Mouse (Mus musculus) heart, embryonic 16.5 days (tissue): ENCODE results near the gene Cyp8b1. TPM values are rescaled to one million over a fixed set of nuclear protein-coding genes. Genes with fewer than 3 reads are reported as not detected.

Experiments
- ATAC-seq: fragments of 200-750 bp; cut with Nextera tagmentation; replicated peaks from 2 replicates; pipeline ENCODE4 v1.8.0; 2017; ENCODE audit warnings: moderate number of reproducible peaks; ENCODE audit not compliant: insufficient read depth, low FRiP score; ENCODE audit errors: extremely low read depth
- H3K27ac ChIP-seq: fragments of 300-500 bp; sonication (generic); 2 replicates; pipeline ENCODE4 v1.5.1; 2014; ENCODE audit warnings: mild to moderate bottlenecking, low read length, control low read depth, moderate library complexity
- H3K27me3 ChIP-seq: fragments of 300-500 bp; sonication (generic); 2 replicates; pipeline ENCODE4 v1.6.1; 2014; ENCODE audit warnings: low read length, mixed read lengths; ENCODE audit not compliant: control insufficient read depth, insufficient read depth
- H3K36me3 ChIP-seq: fragments of 300-500 bp; sonication (generic); 2 replicates; pipeline ENCODE4 v1.6.1; 2014; ENCODE audit not compliant: control insufficient read depth, insufficient read depth
- H3K4me1 ChIP-seq: fragments of 300-500 bp; sonication (generic); 2 replicates; pipeline ENCODE4 v1.6.1; 2014; ENCODE audit warnings: low read length, mixed read lengths; ENCODE audit not compliant: control insufficient read depth, insufficient read depth
- H3K4me2 ChIP-seq: fragments of 300-500 bp; sonication (generic); 2 replicates; pipeline ENCODE4 v1.6.1; 2014; ENCODE audit warnings: low read depth, mild to moderate bottlenecking, control low read depth, low read length
- H3K4me3 ChIP-seq: fragments of 300-500 bp; sonication (generic); 2 replicates; pipeline ENCODE4 v1.5.1; 2014; ENCODE audit warnings: mild to moderate bottlenecking, control low read depth, low read length
- H3K9ac ChIP-seq: fragments of 300-500 bp; sonication (generic); 2 replicates; pipeline ENCODE4 v1.6.1; 2014; ENCODE audit warnings: low read length, control low read depth
- H3K9me3 ChIP-seq: fragments of 300-500 bp; sonication (generic); replicated peaks from 2 replicates; pipeline ENCODE4 v1.6.1; 2016; ENCODE audit warnings: low read length; ENCODE audit not compliant: control insufficient read depth
- WGBS: fragments of 180-500 bp; shearing (Covaris S2); extraction: QIAGEN DNeasy Blood & Tissue Kit; methylation state at CpG from one replicate; pipeline ENCODE4 v1.1.7; 2014; 5-methylcytosine and 5-hydroxymethylcytosine counted together
- polyA plus RNA-seq: library from polyadenylated mRNA; unstranded; fragments of >200 nt; fragmentation: Nextera tagmentation; extraction: Ambion mirVana; gene quantifications from 2 replicates; pipeline ENCODE4 v1.2.1, GENCODE M21; 2015

Gene Cyp8b1
- polyA plus RNA-seq, 1 experiment from 2014 or later: 0.13 TPM

DNA sequence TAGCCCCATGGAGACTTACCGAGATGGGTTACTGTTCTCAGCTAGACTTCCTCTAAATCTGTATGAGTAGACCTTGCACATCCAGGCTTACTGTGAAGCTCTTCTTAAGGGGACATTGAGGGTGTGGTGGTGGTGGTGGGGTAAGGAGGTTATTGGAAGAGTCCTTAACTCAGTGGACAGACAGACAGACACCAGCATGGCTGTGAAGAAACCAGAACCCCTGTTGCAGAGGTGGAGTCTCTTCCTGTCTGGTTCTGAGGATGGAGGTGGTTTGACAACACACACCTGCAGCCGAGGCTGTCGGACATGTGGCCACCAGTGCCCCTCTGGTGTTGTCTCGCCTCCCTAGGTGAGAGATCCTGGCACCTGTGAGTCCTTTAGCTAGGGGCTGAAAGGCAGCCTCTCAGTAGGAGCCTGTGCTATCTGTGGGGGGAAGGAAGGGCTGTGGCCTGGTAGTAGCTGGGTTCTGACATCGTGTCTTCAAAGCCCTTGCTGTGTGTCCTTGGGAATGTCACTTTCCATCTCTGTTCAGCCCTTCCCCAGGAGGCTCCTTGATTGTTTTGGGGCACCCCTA lies 15.7 kb downstream of the Cyp8b1 start:
- no peaks in the 10 kb centered on the region for H3K36me3 ChIP-seq
- ATAC-seq: no peak
- 88% methylated on average over 5 of the region's 5 CpGs for WGBS
- H3K27me3 ChIP-seq: no peaks in the 10 kb centered on the region
- H3K9ac ChIP-seq: no peak overlapping the region
- no peak overlapping the region for H3K4me2 ChIP-seq
- H3K9me3 ChIP-seq: no peaks in the 10 kb centered on the region
- H3K4me1 ChIP-seq: 0 out of 2 replicates have a peak, but pooled peaks cover 2% of the 10 kb centered on the region
- no peak overlapping the region for H3K4me3 ChIP-seq
- no peak overlapping the region for H3K27ac ChIP-seq

DNA sequence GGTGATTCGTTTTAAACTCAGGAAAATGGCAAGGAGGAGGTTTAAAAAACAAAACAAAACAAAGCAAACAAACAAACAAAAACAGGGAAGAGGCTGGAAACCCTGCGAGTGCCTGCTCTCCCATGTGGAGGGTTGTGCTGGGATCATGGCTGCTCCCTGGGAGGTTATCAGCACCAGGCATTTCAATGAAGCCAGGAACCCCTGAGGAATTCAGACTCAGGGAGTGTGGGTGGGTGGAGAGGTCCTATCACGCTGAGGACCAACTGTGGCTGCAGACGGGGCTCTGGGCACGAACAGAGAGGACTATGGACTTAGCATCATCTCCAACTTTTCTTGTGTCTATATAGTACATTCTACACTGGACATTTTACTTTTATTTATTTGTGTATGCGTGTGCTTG lies 16.8 kb downstream of the Cyp8b1 start:
- no peak for ATAC-seq
- no peak overlapping the region for H3K27ac ChIP-seq
- no peak overlapping the region for H3K4me3 ChIP-seq
- H3K9me3 ChIP-seq: no peaks in the 10 kb centered on the region
- H3K36me3 ChIP-seq: no peaks in the 10 kb centered on the region
- H3K9ac ChIP-seq: no peak overlapping the region
- 0 out of 2 replicates have a peak, but pooled peaks cover 2% of the 10 kb centered on the region for H3K4me1 ChIP-seq
- H3K27me3 ChIP-seq: no peaks in the 10 kb centered on the region
- H3K4me2 ChIP-seq: no peak overlapping the region; the same call in 1 of the 2 replicates
- WGBS: 39% methylated on average over 6 of the region's 6 CpGs

DNA sequence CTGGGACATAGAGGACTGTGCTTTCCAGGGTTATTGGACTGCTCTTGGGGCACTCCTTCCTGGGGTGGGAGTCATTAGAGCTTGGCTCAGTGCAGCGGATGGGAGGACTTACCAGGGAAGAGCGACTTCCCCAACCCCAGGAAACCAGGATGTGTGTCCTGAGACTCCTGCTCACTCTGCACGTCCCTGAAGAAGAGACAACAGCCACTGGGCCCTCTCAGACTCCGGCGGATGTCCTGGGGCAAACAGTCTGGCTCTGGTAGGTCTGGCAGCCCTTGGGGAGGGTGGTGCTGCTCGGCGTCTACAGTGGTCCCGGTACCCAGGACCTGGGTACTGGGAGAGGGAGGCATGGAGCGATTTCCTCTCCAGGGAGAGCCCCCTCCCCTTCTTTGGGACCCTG lies 17.9 kb downstream of the Cyp8b1 start, which contains the start of gene Ackr2:
TSS of gene Ackr2 (plus strand) at position 111 of the 400 bp plus-strand sequence.
- Histone ChIP-seq H3K9ac (no peak within 1 kb of the TSS), H3K27ac (no peak within 1 kb of the TSS), H3K27me3 (no peaks in the 10 kb centered on the region), H3K36me3 (no peaks in the 10 kb centered on the region), H3K4me1 (0 out of 2 replicates have a peak, but pooled peaks cover 2% of the 10 kb centered on the region), H3K4me2 (no peak within 1 kb of the TSS), H3K4me3 (no peak within 1 kb of the TSS), H3K9me3 (no peaks in the 10 kb centered on the region)
- no peak for ATAC-seq
- 76% methylated on average over 9 of the region's 9 CpGs for WGBS

DNA sequence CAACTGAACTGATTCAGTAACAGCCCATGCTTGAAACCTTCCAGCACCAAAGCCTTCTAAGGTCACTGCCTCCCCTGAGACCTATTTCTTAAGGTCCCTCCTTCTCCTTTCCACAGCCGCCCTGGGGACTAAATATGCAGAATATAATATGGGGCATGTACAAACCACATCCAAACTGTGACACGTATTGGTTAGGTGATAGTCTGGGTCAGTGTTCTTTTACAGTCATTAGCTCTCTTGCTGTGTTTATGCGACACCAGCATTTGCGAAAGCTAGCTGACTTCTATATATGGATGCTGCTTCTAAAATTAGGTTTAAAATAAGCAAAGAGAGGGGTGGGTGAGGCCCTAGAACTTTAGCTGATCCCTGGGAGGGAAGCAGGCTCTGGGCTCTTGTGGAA lies 19.3 kb downstream of the Cyp8b1 start:
- ATAC-seq: no peak
- no peaks in the 10 kb centered on the region for H3K36me3 ChIP-seq
- H3K4me2 ChIP-seq: no peak overlapping the region
- H3K27me3 ChIP-seq: no peaks in the 10 kb centered on the region
- no peak overlapping the region for H3K4me3 ChIP-seq
- H3K9me3 ChIP-seq: no peaks in the 10 kb centered on the region
- WGBS: 48% methylated on average over 4 of the region's 4 CpGs
- H3K27ac ChIP-seq: no peak overlapping the region
- H3K9ac ChIP-seq: no peak overlapping the region
- H3K4me1 ChIP-seq: 0 out of 2 replicates have a peak, but pooled peaks cover 2% of the 10 kb centered on the region

DNA sequence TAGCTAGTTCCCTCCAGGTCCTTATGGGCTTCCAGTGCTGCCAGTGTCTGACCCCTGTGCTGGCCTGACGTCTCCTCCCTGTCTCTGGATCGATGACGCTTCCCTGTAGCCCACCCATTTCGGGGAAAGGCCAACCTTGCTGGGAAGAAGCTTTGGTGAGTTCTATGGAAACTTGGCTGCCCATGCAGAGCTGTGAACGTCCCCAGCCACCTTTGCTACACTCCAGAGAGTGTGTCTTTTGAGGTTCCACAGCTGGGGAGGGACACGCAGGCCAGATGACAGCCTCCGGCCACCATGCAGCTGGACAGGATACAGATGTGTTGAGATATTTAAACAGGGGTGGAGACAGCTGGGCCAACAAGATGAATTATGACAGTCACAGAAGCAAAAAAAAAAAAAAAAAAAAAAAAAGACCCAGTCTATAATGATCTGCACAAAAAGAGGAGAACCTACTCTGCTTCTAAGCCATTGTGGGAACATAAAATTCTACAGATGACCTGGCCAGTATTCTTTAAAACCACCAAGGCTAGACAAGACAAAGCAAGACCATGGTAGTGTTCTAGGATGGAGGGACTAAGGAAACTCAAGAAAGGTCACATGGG lies 20.6 kb downstream of the Cyp8b1 start:
- no peak for ATAC-seq
- peaks cover 7% of the 10 kb centered on the region for H3K4me1 ChIP-seq
- no peak overlapping the region for H3K4me3 ChIP-seq
- H3K27ac ChIP-seq: no peak overlapping the region
- no peaks in the 10 kb centered on the region for H3K27me3 ChIP-seq
- H3K9me3 ChIP-seq: no peaks in the 10 kb centered on the region
- no peaks in the 10 kb centered on the region for H3K36me3 ChIP-seq
- no peak overlapping the region for H3K9ac ChIP-seq
- H3K4me2 ChIP-seq: no peak overlapping the region
- 69% methylated on average over 7 of the region's 7 CpGs for WGBS

DNA sequence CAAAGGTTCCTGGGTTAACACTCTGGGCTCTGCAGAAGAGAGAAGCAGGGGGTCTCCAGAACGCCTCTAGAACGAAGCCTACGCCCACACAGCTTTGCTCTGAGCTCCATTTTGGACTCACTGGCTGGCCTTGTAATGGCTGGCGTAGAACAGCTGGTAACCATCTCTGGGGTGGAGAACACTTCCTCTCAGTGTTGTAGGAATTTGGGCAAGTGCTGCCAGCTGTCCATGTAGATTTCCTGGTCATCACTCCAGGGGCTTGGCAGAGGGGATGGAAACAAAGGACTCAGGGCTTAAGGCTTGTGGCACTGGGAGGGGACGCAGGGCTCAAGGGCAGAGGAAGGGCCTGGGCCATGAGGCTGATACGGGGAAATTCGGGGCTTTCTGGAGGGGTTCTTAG lies 21.7 kb downstream of the Cyp8b1 start:
- Histone ChIP-seq H3K27ac (no peak overlapping the region), H3K9me3 (no peaks in the 10 kb centered on the region), H3K4me2 (no peak overlapping the region), H3K4me1 (peaks cover 14% of the 10 kb centered on the region), H3K9ac (no peak overlapping the region), H3K36me3 (no peaks in the 10 kb centered on the region), H3K27me3 (no peaks in the 10 kb centered on the region), H3K4me3 (no peak overlapping the region)
- ATAC-seq: no peak
- WGBS: 79% methylated on average over 7 of the region's 7 CpGs

DNA sequence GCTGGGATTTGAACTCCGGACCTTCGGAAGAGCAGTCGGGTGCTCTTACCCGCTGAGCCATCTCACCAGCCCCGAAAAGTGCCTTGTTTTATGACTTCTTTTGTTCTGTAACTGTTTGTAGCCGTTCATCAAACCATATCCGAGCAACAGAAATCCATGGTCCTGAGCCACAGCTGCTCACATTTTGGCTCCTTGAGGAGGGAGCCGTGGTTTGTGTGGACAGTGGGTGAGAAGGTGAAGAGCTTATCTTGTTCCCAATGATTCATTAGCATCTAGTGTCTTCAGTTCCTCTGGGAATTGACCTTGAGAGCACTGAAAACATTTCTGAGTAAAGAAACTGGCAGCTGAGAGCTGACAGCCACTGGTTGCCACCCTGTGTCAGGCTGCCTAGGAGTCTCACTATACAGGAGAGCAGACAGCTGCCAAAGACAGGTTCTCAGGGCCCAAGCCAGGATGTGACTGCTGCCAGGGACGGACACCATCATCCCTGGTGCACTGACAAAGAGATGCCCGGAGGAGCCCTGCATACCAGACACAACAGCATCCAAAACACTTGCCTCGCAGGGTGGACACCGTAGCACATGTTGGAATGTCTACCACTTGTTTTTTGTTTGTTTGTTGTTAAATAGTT lies 23.9 kb downstream of the Cyp8b1 start:
- no peak for ATAC-seq
- Histone ChIP-seq H3K36me3 (no peaks in the 10 kb centered on the region), H3K27me3 (no peaks in the 10 kb centered on the region), H3K4me1 (peaks cover 14% of the 10 kb centered on the region), H3K27ac (no peak overlapping the region), H3K4me2 (no peak overlapping the region), H3K9ac (no peak overlapping the region), H3K9me3 (no peaks in the 10 kb centered on the region), H3K4me3 (no peak overlapping the region)
- WGBS: 84% methylated on average over 12 of the region's 12 CpGs

DNA sequence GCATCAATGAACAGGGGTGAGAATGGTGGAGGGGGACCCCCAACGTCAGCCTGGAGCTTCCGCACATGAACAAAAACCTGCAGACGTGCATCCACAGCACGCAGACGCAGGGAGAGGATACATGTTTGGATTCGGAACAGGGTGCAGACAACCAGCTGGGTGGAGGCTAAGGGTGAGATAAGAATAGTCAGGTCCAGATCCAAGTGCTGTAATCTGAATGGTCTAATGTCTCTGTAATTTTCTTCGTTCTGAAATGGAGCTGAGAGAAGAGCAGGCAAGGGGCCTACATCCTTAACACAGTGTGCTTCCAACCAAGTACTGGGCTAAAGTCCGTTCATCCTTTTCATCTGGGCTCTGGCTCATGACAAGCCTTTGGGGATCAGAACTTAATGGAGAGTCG lies 24.8 kb downstream of the Cyp8b1 start:
- H3K9ac ChIP-seq: no peak overlapping the region
- 84% methylated on average over 9 of the region's 9 CpGs for WGBS
- ATAC-seq: no peak
- H3K27me3 ChIP-seq: no peaks in the 10 kb centered on the region
- peaks cover 12% of the 10 kb centered on the region for H3K4me1 ChIP-seq
- no peak overlapping the region for H3K27ac ChIP-seq
- H3K4me2 ChIP-seq: no peak overlapping the region
- no peaks in the 10 kb centered on the region for H3K36me3 ChIP-seq
- H3K4me3 ChIP-seq: no peak overlapping the region
- no peaks in the 10 kb centered on the region for H3K9me3 ChIP-seq

DNA sequence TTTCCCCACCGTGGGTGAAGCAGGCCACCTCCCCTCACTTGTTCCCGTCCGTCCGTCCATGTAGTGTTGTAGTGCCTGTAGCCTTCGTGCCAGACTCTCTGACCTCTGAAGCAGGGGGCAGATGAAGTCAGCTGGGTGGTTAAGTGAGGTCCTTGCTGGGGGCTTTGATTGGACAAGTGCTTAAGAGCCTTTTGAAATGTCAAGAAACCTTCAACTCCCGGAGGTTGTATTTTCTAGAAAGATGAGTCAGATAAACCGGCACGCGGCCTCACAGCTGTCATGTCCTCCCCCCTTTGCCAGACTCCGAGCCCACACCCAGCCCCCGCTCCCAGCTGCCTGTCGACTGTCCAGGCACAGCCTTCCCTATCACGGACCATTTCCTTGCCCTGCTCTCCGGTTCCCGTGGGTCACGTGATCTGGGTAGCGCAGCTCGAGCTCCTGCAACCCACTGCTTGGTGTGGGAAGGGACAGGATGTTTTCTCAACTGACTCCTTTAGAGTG lies 25.6 kb downstream of the Cyp8b1 start:
- Histone ChIP-seq H3K36me3 (no peaks in the 10 kb centered on the region), H3K4me1 (peaks cover 12% of the 10 kb centered on the region), H3K4me3 (peak overlapping the region; percentile 13; the same call in 1 of the 2 replicates), H3K9me3 (no peaks in the 10 kb centered on the region), H3K27me3 (no peaks in the 10 kb centered on the region), H3K9ac (peak overlapping the region; percentile 38), H3K4me2 (peak overlapping the region; percentile 59), H3K27ac (peak overlapping the region; percentile 55)
- peak; percentile 80 for ATAC-seq
- WGBS: 4% methylated on average over 18 of the region's 18 CpGs
